Mouse (Mus musculus): ENCODE measurements at regions not wholly inside any gene's neighbourhood (a gene's known extent, or its start where the extent isn't known, plus 50 kb on each side); places are given as distances from the start of the nearest gene placed in this dataset.

DNA sequence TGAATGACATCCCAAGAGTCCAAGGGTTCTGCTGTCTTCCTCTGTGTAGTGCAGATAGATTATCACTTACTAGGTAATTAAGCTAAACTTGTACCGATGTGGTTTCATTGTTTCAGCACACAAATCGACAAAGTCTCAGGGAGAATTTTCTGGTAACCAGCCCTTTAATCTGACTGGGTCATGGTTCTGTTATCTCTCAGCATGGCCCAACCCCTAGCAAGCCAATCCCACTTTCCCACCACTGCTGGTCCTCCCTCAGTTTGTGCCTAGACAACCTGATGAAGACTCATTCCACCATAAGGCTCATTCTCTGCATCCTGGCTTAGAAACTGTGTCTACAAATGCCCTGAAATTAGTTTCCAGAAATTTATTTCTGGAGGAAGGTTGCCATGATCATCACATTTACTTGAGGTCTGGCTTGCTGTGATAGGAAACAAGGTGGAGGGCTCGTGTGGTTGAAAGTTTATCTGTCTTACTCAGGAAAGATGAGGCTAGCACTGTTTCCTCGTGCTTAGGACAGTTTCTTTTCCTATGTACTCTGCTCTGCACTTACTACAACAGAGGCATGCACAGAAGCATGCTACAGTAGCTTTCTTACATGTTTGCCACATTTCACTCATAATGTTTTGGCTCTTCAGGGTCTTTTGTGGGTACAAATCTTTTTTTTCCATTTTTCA, 217.0 kb upstream of the Nrp1 start:
- no peak for DNase-seq (ENCODE audit: low spot score in 2 of 2)

DNA sequence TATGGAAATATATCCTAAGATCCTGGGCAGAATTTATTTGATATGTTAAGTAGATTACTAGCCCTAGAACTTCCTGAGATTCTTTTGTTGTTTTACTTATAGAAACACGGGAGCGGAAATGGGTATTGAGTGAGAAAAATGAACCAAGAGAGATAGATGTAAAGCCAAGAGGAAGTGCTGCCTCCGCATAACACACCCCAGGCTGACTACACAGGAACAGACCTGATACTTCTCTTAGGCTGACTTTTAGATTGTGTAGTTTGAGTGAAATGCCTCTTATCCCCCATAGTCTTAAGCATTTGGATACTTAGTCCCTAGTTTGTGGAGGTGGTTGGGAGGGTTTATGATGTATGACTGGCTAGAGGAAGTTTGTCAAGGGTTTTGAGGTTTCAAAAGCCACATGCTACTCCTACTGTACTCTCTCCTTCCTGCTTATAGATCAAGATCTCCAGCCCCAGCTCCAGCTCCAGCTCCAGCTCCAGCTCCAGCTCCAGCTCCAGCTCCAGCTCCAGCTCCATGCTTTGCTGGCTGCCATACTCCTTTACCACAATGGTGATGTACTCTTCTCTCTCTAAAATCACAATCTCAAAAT, 210.0 kb upstream of the Nrp1 start:
- no peak for DNase-seq (ENCODE audit: low spot score in 2 of 2)

DNA sequence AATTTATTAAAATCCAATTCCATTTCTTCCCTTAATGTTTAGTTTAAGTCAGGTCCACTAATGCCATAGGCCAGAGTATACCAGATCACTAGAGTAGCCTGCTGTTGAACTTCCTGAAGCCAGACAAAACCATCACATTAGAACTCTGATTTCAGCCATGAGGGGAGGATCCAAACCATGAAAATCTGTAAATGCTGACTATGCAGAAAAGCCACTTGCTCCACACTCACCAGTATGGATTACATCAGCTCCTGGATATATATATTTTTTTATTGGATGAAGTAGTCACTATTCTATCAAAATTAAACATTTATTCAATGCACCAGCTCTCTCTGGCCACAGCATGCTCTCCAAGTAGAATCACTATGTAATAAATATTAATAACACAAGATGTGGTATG, 202.8 kb upstream of the Nrp1 start:
- no peak for DNase-seq (ENCODE audit: low spot score in 2 of 2)

DNA sequence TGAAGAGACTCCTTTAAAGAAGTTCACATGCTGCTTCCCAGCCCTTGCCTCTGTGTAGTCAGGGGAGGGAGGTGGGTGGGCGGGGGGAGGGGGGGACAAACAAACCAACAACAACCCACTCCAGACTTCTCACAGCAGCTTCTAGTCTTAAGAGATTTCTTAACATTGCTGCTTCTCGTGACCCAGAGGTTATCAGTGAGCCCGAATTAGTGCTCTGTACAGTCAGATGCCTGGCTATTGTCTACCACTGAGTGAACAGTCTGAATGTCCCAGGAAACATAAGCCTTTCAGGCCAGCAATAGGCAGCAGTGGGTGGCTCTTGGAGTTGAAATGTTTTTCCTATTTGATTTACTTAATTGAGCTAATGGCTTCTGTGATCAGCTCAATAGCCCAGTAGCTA, 202.2 kb upstream of the Nrp1 start:
- DNase-seq (ENCODE audit: low spot score in 2 of 2): no peak

DNA sequence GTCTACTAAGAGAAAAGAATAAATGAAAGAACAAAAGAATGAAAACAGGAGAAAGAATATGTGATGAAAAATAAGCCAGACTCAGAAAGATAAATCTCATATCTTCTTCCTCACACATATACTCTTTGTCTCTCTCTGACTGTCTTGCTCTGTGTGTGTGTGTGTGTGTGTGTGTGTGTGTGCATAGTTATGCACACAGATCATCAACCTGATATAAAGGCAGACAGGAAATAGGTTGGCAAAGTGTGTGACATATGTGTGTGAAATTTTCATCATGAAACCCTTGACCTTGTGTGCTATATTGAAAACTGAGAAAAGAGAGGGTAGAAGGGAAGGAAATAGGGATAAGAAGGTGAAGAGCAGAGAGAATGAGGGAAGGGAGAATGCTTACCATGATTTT, 195.5 kb upstream of the Nrp1 start:
- DNase-seq (ENCODE audit: low spot score in 2 of 2): no peak

DNA sequence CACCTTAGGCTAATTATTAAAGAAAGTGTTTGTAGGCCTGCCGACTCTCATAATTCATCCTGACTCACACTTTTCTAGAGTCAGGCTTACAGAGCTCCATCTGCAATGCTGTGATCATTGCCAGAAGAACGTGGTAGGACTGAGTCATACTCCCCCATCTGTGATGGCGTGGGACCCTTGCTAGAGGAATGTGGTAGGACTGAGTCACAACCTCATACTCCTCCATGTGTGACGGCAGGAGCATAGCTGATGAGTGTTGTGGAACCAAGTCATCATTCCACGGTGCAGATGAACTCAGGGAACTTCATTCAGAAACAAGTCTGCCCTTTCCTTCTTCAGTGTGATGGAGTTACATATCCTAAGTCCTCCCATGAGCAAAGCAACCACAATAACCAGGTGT, 193.4 kb upstream of the Nrp1 start:
- no peak for DNase-seq (ENCODE audit: low spot score in 2 of 2)

DNA sequence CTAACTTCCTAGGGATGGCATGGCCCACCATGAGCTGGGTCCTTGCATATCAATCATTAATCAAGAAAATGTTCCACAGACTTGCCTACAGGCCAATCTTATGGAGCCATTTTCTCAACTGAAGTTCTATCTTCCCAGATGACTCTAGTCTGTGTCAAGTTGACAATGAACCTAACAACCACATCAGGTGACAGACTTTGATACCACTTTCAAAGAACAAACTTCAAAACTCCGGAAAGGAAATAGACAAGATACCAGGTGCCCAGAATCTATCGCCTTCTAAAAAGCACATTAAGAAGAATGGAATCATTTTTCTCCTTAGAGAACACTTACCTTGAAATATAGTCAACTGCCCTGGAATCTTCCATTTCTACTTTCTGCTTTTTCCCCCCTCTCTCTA, 192.8 kb upstream of the Nrp1 start:
- no peak for DNase-seq (ENCODE audit: low spot score in 2 of 2)

DNA sequence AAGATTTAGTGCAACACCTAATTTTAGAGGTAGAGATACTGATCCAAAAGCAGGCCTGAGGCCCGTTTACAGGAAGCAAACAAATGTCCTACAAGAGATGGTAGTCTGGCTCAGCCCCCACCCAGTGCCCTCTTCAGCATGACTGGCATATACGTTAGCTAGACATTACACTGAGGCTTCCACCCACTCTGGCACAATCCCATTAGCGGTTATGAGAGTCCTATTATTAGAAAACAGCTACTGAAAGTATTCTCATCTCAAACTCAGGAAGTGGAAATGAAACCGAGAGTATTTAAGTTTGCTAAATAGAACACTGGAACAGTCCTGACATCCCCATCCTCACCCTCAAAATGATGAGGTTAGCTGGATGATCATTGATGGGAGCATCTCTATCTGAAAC, 192.3 kb upstream of the Nrp1 start:
- no peak for DNase-seq (ENCODE audit: low spot score in 2 of 2)

DNA sequence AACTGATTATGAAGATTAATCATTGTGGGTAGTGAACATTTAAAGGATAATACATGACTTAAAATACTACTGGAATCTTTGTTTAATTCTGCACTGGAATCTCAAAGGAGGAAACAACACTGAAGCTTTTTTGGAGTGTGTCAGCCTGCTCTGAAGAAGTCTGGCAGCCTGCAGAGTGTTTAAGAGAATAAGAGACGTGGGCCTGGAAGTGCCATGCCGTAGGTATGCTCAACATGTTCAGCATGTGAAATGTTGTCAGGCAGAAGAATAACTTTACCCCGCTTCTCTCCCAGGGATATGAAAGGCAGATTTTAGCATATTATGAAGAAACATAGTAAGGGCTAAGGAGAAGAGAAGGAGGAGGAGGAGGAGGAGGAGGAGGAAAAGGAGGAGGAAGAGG, 189.6 kb upstream of the Nrp1 start:
- no peak for DNase-seq (ENCODE audit: low spot score in 2 of 2)

DNA sequence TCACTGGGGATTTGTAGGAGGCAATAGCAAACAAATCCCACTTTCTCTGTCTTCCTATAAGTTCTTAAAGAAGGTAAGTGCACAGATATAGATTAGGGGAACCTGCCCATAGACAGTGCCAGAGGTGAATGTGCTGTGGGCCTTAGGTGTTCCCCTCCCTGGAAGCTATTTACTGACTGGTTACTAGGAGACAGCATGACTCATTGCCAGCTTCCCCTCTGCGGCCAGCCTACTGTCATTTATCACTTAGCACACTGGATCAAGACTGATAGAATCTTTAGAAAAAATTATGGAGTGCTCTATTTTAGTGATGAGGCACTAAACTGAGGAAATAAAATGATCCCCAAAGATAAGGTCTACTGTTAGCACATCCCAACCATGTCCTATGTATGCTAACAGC, 187.3 kb upstream of the Nrp1 start:
- DNase-seq (ENCODE audit: low spot score in 2 of 2): no peak

DNA sequence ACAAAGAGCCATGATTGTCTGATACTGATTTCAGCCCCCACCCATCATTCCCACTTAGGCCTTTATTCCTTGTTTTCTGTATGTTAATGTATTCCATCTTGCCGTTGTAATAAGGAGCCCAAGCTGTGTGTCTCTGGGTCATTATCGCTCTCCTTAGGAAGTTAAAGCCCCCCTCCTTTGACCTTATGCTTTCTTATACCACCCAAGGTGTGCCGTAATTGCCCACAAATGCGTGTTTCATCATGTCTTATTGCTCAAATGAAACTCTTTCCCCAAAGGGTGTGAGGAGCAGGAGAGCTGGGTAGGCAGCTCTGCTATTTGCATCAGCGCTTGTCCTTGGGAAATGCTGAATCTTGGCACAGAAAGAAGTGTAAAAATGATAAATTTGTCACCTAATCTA, 178.2 kb upstream of the Nrp1 start:
- DNase-seq (ENCODE audit: low spot score in 2 of 2): no peak

DNA sequence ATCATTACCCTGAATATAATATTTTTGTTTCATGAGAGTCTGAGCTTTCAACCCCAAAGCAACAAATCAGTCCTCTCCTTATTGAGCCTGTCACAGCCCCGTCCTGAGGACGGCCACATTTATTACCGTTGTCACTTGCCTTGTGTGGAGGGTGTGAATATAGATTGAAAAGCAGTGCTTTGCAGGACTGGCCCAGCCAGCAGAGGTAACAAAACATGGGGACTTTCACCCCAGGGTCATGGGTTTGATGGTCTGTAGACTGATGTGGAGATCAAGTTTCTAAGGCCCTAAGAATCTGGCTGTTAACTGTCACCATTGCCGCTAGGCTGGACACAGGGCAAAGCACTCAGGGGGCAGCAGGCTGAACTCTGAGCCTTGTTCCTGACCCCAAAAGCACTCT, 175.3 kb upstream of the Nrp1 start:
- DNase-seq (ENCODE audit: low spot score in 2 of 2): no peak

DNA sequence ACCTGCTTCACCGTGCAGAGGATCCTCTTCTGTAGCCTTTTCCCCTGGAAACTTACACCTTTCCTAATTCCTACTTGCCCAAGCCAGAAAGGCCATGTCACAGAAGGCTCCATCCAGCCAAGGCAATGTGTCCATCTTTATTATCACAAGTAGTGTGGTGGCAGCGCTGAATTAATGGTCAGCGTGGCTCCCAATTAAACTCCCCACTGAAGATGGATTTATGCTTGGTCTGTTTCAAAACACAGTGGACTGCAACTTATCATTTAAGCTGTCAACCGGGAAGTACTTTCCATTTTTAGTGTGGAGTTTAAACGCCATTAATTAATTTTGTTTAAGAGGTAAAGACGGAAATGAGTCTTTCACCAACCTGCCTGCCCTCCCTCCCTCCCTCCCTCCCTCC, 170.1 kb upstream of the Nrp1 start:
- DNase-seq (ENCODE audit: low spot score in 2 of 2): no peak

DNA sequence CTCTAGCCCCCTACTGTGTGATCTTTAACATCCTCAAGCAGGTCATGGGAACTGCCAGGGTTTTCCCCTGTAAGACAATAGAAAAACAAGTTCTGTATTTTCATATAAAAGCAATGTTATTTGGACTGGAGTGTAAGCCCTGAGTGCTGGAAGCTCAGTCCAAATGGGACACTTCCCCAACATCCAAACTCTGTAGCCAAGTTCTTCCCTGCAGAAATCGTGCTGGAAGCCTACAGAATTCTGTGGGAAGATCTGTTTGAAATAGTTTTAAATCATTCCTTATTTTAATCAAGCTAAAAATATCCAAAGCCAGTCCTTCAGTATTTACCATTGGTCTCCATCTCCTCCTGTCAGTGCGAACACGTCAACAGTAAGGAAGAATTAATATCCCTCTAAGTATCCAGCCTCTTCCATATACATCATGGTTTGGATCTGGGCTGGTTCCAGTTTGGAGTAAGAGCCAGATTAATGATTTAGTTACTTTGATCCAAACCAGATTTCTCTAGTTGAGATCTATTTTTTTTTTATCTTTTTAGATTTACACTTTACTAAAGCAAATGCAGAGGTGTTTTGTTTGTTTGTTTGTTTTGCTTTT, 165.0 kb upstream of the Nrp1 start:
- DNase-seq (ENCODE audit: low spot score in 2 of 2): no peak

DNA sequence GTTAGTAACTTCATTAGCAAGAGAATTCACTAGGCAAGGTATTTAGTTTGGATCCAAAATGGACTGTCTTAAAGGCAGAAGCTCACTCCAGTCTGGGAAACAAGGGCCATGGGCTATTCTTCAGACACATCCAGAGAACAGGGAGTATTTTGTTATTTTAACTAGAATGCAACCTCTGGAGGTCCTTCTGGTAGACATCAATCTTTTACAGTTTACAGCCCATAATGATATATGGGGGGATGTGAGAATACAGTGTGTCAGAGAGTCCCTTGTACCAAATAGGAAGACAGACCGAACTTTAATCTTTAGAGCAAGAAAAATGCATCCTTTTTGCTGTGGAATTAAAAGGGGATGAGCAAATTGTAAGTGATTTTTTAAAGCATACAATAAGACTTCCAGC, 157.6 kb upstream of the Nrp1 start:
- DNase-seq (ENCODE audit: low spot score in 2 of 2): no peak

DNA sequence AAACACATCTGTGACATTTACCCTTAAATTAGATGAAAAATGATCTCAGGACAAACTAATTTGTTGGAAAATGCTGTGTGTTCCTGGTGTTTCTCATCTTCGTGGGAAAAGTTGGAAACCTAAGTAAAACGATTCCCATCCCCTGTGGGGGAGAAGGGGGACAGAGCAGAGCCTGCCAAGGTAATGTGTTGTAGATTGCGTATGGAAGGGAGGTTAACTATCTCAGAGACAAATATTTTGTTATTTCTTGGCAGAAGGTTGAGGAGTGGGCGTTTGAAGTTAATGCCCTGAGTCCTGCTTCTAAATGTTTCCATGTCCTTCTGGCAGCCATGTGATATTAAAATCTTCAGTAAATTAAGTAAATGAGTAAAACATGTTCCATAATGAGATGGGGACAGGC, 156.8 kb upstream of the Nrp1 start:
- no peak for DNase-seq (ENCODE audit: low spot score in 2 of 2)

DNA sequence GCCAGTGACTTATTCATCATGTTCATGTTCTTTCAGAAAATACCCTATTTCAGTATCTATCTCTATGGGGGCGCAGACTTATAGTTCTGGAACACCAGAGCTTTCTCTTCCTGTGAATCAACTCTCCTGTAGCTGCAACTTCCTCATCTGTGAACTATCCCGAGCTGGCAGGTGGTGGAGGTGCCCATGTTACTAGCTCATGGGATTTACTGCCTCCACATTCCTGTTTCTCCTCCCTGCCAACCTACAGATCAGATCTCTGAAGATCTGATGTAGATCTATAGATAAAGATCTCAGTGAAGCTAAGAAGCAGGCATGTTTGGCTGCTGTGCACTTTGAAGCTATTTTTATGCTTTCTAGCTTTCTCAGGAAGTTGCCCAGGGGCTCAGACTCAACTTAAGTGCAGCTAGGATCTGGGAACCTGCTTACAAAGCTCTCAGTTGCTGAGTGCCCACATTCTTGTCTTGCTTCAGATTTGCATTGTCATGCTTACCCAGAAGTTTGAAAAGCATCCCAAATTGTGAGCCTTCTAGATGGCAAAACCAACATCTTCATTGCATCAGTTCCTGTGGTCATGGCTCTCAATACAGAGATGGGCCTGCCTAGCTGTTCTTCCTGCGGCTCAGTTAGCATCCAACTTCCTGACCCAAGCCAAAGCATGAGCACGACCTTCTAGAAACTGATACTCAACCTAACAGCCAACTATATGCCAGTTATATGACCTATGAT, 156.1 kb upstream of the Nrp1 start:
- no peak for DNase-seq (ENCODE audit: low spot score in 2 of 2)

DNA sequence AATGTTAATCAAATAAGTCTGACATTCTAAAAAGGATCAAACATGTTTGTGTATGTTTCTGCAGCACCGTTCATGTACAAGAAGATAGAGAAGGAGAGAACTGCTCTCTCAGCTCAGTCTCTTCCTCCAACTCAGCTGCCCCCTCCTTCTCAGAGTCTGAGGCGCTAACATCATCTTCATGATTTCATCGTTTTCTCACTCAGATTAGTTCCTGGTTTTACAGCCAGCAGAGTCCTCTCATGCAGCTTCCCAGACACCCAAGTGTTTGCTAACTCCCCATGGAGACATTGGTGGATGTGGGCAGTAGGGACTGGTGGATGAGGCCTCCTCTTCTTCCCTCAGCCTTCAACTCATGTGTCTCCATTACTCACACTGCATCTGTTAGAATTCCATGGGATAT, 153.6 kb upstream of the Nrp1 start:
- DNase-seq (ENCODE audit: low spot score in 2 of 2): no peak

DNA sequence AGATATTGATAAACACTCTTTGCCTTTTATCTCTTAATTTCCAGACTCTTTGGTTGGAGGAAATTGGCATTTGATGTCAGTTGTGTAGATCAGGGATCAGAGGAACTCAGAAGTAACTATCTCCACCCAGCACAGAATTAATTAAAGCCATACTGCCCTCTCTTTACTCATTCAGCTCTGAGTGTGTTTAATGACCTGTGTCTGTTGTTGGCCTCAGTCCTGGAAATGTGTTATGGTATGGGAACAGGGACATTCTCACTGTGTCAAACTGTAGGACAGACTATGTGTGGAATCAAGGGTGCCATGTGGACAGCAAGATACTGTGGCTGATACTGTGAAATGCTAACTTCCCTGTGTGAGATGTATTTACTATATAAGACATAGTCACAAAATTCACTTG, 151.3 kb upstream of the Nrp1 start:
- no peak for DNase-seq (ENCODE audit: low spot score in 2 of 2)

DNA sequence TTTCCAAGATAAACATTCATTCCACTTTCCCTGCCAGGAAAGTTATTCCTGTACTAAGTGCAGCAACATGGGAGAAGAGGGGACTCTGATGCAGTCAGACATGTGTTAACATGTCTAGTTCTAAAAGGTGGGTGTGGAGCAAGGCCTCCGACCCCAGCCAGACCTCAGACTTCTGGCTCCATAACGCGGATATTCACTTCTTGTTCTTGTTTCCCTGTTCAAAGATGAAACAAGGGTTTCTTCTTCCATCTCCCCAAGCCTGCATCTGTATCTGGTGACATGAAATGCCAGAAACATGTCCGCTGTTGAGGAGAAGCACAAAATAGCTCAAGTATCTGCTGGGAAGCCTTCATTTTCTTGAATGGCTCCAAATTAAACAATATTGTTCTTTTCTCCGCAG, 147.6 kb upstream of the Nrp1 start:
- no peak for DNase-seq (ENCODE audit: low spot score in 2 of 2)

DNA sequence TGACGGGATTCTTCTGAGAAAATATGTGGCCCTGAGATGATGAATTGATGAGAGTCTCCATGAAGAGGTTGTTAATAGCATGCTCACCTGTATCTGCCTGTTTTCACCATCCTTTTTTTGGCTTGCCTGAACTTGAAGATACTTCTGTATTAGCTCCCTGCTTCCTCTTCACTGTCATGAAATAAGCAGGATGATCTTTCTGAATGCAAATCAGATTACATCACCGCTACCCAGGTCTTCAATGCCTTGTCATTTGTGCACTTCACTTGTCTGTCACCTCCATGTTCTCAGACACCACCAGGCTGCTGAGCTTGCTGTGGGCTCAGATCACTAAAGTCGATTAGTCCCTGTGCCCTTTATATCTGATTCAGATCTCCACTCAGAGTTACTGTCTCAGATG, 146.2 kb upstream of the Nrp1 start:
- no peak for DNase-seq (ENCODE audit: low spot score in 2 of 2)

DNA sequence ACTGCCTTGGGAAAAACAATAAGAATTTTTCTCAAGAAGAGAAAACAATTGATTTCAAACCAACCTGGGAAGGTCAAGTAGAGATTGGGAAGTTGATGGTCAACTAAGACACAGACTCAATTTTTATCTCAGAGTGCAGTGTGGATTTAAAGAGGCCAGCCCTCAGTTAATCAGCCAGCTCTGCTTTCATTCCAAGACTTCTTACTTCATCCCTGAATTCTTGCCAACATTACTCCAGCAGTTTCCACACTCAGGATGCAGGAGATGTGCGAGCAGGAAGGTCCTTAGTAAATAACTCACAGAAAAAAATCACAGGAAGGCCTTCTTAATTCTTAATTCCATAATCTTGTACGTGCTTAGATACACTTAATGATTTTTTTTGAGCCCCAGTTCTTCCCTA, 144.1 kb upstream of the Nrp1 start:
- no peak for DNase-seq (ENCODE audit: low spot score in 2 of 2)

DNA sequence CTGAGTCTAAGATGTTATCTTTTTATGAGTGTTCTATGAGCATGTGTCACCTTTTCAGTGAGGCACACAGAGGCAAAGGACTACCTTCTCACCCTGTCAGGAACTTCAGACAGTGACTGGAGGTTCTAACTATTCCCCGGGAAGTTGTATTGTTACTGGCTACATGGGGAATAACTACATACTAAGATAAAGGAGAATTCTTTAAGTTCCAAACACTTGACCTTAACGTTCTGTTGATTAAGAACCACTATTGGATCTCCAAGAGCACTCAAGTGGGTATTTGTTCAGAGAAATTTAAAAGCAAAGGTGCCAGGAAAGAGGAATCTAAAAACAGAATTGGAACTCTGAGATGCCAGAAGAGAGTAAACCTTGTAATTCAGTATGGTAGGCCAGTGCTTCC, 139.5 kb upstream of the Nrp1 start:
- DNase-seq (ENCODE audit: low spot score in 2 of 2): no peak

Data from thymus, postnatal 10 days (tissue).